Mouse (Mus musculus) bone marrow macrophage, adult 2 months (primary cell): ENCODE results near the gene Mid1. TPM values are rescaled to one million over a fixed set of nuclear protein-coding genes. Genes with fewer than 3 reads are reported as not detected.
"Not testable (repeated sequence)": the region's sequence is repeated elsewhere in the genome, so short reads cannot be mapped to it uniquely, and the experiment has no call there.

Source experiments
- H3K27ac ChIP-seq: 2 replicates; pipeline ENCODE4 v1.5.1; 2012; ENCODE audit warnings: low read depth, low read length; ENCODE audit not compliant: insufficient read depth
- H3K4me1 ChIP-seq: 2 replicates; pipeline ENCODE4 v1.6.1; 2012; ENCODE audit warnings: low read length; ENCODE audit not compliant: control insufficient read depth, insufficient read depth
- H3K4me3 ChIP-seq: 2 replicates; pipeline ENCODE4 v1.5.1; 2012; ENCODE audit warnings: mild to moderate bottlenecking, low read length, moderate library complexity; ENCODE audit not compliant: insufficient read depth
- CTCF ChIP-seq: IDR thresholded peaks from 2 replicates; pipeline ENCODE4 v1.5.1; 2012; ENCODE audit warnings: low read depth, mild to moderate bottlenecking, low read length, moderate library complexity
- POLR2A ChIP-seq: IDR thresholded peaks from 2 replicates; pipeline ENCODE4 v1.6.1; 2012; ENCODE audit warnings: mild to moderate bottlenecking, low read depth, low read length, borderline replicate concordance
- polyA plus RNA-seq: library from polyadenylated mRNA; stranded (reverse); fragments of >200 nt; gene quantifications from 2 replicates; pipeline ENCODE4 v1.2.4, GENCODE M21; 2012; ENCODE audit not compliant: missing spikeins, insufficient read depth, insufficient read length

Mid1 gene
- polyA plus RNA-seq, 1 experiment, result 22.0 TPM

DNA sequence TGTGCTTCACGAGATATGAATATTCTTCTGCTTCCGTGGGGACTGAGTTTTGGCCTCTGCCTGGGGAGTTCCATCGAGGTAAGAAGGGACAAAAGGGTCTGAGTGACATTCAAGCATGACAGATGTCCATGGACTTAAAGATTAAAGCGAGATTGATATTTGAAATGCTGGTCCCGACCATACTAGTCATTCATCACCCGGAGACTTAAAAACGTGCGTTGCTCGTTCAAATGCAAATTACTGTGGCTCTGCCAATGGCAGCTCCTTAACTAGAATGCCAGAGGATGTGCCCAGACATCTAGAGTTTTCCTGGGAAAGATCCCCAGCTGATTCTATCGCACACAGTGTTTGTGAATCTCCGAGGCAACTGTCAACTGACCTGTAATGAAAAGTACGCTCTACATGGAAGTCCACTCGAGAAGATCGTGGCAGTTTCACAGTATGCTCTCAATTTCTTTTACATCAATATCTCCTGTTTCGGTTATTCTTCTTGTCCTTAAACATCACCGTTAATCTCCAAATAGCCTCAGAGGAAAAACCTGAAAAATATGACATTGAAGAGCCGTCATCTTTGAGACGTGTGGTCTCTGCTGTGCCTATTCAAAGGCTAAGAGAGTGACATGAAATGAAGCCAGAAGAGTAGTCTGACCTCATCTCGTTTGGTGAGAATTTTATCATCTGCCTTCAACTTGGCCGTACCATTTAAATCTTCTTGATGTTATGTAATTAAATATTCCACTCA is 294.6 kb downstream of the Mid1 start:
- Histone ChIP-seq H3K27ac (peak overlapping the region; percentile 89), H3K4me3 (peak overlapping the region; percentile 51), H3K4me1 (peaks cover 43% of the 10 kb centered on the region)

DNA sequence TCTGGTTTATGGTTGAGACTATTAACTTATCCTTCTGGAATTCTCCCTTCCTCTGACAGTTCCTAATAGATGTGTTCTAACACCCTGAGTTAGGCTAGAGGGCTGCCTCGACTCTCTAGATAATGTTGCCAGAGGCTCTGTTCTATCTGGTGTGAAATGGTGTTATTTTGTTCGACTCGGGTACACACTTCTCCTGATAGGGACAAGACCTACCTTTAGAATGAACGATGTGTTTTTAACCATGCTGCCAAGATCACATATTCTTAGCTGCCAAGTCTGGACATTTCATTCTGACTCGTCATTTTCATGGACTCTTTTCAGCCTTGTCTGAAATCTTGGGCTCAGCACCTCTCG is 295.2 kb downstream of the Mid1 start:
- Histone ChIP-seq H3K4me3 (peak overlapping the region; percentile 51), H3K27ac (peak overlapping the region; percentile 89), H3K4me1 (peaks cover 38% of the 10 kb centered on the region)

DNA sequence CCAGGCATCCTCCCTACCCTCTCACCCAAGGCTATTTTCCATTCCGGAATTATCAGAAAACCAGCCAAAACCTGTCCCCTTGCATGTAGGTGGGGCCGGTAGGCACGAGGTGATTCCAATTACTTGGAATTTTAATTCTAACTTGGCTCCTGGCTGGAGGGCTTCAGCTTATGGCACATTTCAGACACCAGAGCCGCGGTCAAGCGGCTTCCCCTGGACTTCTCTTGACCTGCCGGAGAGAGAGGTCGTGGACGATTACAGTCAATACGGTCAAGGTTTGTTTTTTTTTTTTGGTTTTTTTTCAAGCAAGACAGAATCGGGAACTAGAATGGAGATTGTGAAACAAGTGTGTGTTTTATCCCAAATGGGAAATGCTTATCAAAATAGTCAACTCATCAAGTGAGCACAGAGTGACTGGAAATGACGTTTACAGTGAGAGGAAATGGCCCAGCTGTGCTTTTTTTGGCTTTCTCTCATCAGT is 295.9 kb downstream of the Mid1 start:
- peak overlapping the region; percentile 51 for H3K4me3 ChIP-seq
- TF ChIP-seq CTCF, result no peak
- no peak for TF ChIP-seq POLR2A
- H3K27ac ChIP-seq, result peak overlapping the region; percentile 89
- peaks cover 32% of the 10 kb centered on the region for H3K4me1 ChIP-seq

DNA sequence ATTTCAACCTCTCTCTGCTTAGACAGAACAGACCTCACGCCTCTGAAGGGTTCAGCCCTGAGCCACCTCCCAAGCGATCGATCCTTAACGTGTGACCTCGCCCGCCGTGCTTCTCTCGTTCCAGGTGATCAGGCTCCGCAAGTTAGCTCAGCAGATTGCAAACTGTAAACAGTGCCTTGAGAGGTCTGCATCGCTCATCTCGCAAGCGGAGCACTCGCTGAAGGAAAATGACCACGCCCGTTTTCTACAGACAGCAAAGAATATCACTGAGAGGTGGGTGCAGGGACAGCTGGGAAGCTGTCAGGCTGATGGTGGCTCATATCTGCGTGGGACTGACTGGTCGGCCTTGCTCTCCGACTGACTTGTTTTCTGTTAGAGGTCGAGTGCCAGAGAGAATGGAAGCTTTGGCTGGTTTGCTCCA is 296.8 kb downstream of the Mid1 start:
- H3K4me1 ChIP-seq, result peaks cover 30% of the 10 kb centered on the region
- peak overlapping the region; percentile 57 for H3K27ac ChIP-seq
- H3K4me3 ChIP-seq, result peak overlapping the region; percentile 35

DNA sequence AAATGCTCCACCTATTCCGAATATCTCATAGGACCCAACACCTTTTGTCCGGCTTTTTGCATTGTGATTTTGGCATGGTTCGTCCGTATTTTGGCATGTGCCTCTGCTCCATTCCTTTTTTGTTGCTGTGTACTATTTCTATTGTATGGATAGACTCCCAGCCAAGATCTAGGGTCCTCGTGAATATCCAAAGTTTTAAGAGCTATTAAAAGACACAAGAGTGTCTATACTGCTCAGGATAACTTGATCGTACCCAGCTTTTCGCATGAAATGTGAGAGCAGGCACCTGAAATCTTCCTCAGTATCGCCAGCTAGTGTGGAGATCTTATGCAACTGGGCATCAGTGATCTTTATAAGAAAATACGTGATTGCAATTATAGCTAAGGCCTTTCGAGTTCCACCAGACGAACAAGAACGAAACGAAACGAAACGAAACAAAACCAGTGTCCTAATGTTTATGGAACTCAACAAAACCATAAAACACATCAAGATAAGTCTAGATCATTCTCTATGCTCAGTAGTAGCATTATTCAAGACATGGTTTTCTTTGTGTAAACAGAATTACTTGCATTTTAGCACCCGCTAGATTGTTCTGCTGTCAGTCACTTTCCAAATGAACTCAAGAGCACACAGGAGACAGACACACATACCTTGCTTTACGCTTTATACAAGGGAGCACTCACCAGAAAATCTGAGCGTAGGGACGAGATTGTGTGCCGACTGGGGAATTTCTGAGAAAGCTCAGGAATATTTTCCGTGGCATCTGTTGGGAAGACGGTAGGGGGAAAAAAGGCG is 297.8 kb downstream of the Mid1 start:
- peaks cover 28% of the 10 kb centered on the region for H3K4me1 ChIP-seq
- H3K27ac ChIP-seq, H3K4me3 ChIP-seq: not testable (repeated sequence)

DNA sequence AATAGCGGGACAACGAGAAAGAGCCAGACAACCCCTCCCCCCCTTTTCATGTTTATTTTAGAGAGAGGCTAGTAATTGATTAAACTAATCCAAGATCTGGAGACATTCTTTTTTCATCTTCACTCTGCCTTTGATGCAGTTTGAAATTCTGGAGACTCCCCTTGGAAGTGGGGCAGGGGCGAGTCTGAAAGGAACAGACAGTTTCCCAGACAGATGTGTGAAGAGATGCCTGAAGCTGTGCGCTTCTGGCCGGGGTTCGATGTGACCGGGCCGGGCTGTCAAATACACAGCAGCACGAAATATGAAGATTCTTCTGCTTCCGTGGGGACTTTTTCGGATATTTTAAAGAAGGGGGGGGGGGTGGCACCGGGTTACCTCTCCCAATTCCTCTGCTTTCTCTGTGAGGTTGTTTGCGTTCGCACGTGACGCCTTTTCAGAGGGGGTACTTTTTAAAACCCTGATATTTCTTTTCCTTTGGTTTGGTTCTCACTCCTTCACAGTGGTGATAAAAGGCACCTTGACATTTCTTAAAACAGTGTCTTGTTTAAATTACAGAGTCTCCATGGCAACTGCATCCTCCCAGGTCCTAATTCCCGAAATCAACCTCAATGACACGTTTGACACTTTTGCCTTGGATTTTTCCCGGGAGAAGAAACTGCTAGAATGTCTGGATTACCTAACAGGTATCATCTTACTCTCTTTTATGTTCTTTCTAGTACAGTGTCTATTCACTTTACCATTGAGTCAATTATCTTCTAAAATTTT is 298.6 kb downstream of the Mid1 start:
- not testable (repeated sequence) for H3K27ac ChIP-seq, H3K4me3 ChIP-seq
- H3K4me1 ChIP-seq, result peaks cover 20% of the 10 kb centered on the region

DNA sequence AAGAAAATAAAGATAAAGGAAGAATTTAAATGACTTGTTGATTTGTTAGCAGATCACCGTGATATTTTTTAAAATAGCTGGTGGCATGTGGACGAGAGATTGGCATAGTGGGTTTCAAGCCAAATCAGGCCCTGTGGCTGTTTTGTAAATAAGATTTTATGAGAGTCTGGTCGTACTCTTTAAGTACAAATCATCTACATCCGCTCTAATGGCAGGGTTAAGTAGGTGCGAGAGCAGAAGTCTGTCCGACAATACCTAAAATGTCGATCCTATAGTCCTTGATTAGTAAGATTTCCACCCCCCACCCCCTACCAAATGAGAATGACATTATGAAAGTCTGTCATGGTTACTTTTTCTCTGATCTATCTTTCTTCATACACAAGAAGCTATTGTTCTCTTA is 299.3 kb downstream of the Mid1 start:
- H3K4me1 ChIP-seq, result peaks cover 20% of the 10 kb centered on the region
- H3K4me3 ChIP-seq, H3K27ac ChIP-seq: not testable (repeated sequence)

DNA sequence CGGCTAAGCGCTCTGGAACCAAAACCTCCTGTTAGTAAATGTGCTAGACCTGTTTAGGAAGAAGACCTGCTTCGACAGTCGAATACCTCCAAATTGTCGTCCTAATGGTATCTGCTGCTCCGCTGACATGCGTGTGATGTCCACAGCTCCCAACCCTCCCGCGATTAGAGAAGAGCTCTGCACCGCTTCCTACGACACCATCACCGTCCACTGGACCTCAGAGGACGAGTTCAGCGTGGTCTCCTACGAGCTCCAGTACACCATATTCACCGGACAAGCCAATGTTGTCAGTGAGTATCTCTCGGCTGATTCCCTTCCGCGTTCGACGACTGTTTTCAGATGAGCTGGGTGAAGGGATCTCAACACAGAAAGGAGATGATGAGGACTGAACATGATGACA is 299.9 kb downstream of the Mid1 start:
- not testable (repeated sequence) for H3K27ac ChIP-seq, H3K4me3 ChIP-seq
- peaks cover 17% of the 10 kb centered on the region for H3K4me1 ChIP-seq

DNA sequence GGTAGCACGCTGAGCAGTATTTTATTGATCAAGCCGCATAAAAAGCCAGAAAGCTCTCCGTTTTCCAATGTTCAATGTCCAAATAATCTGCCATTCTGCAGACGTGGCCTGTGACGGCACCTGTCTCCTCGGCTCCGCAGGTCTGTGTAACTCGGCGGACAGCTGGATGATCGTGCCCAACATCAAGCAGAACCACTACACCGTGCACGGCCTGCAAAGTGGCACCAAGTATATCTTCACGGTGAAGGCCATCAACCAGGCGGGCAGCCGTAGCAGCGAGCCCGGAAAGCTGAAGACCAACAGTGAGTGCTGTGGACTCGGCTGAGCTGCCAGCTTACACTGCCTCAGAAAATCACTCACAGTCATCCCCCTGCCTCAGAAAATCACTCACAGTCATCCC is 300.8 kb downstream of the Mid1 start:
- H3K4me1 ChIP-seq, H3K27ac ChIP-seq, H3K4me3 ChIP-seq: not testable (repeated sequence)

DNA sequence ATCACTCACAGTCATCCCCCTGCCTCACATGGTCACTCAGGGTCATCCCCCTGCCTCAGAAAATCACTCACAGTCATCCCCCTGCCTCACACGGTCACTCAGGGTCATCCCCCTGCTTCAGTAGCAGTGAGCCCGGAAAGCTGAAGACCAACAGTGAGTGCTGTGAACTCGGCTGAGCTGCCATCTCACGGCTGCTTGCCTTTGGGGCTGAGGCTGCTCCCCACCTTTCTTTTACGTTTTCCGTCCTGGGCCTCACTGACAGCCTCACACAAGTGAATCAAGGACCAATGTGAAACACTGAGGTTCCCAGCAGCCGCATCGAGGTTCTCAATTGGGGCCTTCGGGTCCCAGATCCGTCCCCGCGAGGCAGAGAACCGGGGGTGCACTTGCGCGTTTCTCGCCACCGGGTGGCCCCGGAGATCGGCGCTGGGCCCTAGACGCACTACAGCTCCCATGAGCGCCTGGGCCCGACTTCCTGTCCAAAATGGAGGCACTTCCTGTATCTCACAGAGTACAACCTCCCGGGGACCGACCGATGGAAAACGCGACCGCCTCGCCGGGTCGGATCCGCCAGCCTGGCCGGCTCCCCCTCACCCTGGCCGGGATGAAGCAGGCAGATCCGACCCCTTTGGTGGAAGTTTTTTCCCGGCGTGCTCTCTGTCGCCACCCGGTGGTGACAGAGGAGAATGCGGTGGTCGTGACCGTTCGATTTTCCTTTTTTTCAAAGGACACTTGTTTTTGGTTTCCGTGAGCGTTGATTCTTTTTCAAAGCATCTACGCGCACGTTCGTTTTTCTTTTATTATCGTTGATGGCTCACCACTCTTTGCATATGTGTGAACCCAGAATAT is 301.7 kb downstream of the Mid1 start:
- peak overlapping the region; percentile 0; the same call in 1 of the 2 replicates for H3K27ac ChIP-seq
- peak overlapping the region; percentile 47 for H3K4me3 ChIP-seq
- not testable (repeated sequence) for H3K4me1 ChIP-seq

DNA sequence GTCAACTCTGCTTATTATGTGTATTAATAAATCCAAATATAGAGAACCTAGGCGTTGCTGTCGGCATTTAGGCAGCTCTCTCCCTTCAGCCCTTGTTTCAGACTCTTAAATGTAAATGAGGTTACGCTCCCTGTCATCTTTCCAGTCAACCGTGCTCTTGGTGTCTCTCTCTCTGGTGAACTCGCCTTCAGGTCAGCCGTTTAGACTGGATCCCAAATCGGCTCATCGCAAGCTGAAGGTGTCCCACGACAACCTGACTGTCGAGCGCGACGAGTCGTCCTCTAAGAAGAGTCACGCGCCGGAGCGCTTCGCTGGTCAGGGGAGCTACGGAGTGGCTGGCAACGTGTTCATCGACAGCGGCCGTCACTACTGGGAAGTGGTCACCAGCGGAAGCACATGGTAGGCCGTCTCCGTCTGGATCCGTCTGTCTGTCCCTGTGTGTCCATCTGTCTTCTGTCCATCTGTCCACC is 302.4 kb downstream of the Mid1 start:
- 0 out of 2 replicates have a peak overlapping the region, but pooled peaks have one; percentile 0 for H3K4me3 ChIP-seq
- not testable (repeated sequence) for H3K27ac ChIP-seq, H3K4me1 ChIP-seq

DNA sequence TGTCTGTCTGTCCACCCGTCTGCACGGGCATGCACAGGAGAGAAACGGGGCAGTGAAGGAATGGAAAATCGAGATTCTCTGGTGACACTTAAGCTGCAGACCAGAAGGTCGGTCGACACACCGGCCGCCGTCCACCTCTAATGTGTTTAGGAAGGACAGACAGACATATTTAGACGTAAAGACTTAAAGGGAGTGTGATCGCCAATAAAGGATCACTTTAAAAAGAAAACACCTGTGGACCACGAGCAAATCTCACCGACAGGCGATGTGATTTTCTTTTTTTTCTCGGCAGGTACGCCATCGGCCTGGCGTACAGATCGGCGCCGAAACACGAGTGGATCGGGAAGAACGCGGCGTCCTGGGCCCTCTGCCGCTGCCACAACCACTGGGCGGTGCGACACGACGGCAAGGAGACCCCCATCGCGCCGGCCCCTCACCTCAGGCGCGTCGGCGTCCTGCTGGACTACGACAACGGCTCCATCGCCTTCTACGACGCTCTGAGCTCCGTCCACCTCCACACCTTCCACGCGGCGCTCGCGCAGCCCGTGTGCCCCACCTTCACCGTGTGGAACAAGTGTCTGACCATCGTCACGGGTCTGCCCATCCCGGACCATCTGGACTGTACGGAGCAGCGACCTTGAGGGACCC is 303.7 kb downstream of the Mid1 start:
- H3K4me1 ChIP-seq, H3K4me3 ChIP-seq, H3K27ac ChIP-seq: not testable (repeated sequence)

DNA sequence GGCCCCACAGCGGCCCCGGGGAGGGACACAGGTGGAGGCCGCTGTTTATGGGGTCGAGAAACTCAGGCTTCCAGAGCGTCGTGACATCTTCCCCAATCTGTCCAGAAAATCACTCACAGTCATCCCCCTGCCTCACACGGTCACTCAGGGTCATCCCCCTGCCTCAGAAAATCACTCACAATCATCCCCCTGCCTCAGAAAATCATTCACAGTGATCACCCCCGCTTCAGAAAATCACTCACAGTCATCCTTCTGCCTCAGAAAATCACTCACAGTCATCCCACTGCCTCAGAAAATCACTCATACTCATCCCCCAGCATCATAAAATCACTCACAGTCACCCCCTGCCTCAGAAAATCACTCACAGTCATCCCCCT is 304.2 kb downstream of the Mid1 start:
- not testable (repeated sequence) for H3K27ac ChIP-seq, H3K4me1 ChIP-seq, H3K4me3 ChIP-seq
